Mouse (Mus musculus) thymus, postnatal 14 days (tissue): ENCODE data around the gene Twsg1.
"Not testable (repeated sequence)": the region's sequence is repeated elsewhere in the genome, so short reads cannot be mapped to it uniquely, and the experiment has no call there.

ENCODE experiments used
- DNase-seq: peaks from one replicate; pipeline ENCODE4 v3.0.0; 2021

Gene Twsg1

DNA sequence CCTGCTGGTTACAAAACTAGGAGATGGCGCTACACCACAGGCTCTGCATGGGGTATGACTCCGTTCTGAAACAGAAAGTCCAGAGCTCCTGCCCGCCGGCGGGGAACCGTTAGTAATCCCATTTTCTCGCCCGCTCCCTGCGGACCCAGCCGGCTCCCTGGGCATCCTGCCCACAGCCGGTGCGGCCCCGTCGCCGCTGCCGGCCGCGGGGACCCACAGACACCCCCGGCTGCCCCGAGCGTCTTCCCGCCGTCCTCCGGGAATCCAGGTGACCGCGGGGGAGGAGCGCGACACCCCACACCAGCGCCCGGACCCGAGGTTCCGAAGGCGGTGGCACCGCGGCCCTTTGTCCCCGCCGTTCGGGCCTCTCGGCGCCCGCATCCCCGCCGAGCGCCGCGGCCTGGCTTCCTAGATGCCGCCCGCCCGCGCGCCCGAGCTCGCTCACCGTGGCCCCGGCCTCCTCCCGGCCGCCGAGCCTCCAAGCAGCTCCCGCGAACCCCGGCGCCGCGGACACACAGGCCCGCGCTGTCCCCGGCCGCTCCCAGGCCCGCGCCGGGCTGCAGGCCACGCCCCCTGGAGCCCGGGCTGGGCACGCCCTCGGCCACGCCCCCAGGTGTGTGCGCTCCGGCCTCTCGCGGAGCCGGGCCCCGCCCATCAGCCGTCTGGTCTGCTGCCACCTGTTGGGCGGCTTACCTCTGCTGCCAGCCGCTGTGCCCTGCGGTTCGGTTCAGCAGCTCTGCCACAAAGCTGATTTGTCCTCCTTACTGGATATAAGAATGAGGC lies at the start of gene Twsg1:
Gene Twsg1 (minus strand): TSS at position 605 of the 783 bp plus-strand sequence.
- DNase-seq = peak; percentile 98

DNA sequence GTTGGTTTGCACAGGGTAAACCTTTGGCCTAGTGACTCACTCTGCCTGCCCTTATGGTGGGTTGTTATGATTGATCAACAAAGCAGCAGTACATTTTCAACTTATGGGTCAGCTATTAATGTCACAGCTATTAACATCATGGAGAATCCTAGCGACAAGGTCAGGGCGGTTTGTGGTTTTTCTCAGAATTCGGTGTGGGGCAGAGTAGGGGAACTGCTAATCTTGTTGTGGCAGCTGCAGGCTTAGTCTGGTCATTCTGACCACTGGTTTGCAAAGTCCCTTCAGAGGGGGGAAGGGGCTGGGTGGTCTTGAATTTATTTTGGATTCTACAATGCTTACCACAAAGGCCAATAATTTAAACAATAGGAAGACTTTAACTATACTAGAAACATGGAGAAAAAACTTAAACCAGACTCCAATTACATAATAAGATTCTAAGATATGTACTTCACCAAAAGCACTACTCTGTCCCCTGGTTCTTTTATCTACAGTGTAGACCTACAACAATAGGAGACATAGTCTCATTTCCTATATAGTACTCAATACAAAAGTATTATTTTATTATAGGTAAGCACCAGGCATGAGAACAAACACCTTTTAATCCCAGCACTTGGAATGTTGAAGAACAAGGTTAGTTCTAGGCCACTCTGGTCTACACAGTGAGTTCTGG lies 37.3 kb upstream of the Twsg1 start:
- no peak for DNase-seq

DNA sequence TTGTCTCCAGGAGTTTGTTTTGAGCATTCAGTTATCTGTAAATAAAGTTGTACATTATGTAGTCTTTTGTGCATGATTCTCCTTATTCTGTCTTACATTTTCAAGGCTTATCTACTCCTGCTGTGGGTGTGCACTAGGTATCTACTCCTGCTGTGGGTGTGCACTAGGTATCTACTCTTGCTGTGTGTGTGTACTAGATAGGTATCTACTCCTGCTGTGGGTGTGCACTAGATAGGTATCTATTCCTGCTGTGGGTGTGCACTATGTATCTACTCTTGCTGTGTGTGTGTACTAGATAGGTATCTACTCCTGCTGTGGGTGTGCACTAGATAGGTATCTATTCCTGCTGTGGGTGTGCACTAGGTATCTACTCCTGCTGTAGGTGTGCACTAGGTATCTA lies 25.7 kb upstream of the Twsg1 start:
- DNase-seq = not testable (repeated sequence)

DNA sequence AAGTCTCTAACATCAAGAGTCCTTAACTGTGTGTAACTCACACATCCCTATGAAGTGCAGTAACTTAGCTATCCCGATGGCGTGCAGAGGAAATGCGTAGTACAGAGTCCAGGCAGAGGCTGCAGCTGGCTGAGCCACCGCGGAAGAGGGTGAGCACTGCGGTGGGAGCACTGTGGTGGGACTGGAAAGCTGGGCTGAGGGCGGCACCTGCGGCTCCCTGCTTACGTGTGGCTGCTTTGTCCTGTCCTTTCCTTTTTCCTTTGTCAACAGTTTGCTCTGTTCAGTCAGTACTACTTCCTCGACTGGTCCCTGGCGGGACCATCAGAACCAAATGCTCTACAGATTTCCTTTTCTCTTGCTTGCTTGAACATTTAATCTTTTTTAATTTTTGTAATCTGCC lies 16.7 kb upstream of the Twsg1 start:
- DNase-seq = no peak

DNA sequence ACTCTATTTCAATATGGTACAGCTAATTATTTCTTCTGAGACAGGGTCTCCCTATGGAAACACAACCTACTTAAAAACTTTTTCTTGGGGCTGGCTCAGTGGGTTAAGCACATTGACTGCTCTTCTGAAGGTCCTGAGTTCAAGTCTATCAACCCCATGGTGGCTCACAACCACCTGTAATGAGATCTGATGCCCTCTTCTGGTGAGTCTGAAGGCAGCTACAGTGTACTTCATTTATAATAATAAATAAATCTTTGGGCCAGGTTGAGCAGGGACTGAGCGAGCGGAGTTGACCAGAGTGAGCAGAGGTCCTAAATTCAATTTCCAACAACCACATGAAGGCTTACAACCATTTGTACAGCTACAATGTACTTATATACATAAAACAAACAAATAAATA lies 11.2 kb upstream of the Twsg1 start:
- DNase-seq = no peak

DNA sequence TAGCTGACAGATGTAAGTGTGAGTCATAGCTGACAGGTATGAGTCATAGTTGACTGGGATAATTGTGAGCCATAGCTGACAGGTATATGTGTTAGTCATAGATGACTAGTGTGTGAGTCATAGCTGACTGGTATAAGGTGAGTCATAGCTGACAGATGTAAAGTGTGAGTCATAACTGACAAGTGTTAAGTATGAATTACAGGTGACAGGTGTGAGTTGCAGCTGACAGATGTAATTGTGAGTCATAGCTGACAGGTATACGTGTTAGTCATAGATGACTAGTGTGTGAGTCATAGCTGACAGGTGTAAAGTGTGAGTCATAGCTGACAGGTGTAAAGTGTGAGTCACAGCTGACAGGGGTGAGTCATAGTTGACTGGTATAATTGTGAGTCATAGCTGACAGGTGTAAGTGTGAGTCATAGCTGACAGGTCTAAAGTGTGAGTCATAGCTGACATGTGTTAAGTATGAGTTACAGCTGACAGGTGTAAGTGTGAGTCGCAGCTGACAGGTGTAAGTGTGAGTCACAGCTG lies 10.6 kb upstream of the Twsg1 start:
- DNase-seq = no peak

DNA sequence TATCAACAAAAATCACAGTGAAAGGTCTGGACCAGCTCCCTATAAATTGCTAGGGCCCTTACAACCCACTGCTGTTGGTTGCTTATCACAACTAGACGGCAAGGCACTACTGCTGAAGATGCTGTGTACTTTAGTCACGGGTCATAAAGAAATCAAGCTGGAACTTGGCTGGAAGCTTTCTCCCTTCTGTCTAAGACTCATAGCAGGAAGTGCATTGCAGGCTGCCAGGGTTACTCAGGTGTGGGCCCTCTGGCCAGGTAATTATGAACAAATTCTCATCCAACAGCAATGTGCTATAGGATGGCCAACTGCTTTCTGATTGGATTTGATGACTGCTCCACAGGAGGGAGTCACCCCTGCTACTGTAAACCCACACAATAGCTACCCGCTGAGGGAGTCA lies 8.0 kb upstream of the Twsg1 start:
- no peak for DNase-seq

DNA sequence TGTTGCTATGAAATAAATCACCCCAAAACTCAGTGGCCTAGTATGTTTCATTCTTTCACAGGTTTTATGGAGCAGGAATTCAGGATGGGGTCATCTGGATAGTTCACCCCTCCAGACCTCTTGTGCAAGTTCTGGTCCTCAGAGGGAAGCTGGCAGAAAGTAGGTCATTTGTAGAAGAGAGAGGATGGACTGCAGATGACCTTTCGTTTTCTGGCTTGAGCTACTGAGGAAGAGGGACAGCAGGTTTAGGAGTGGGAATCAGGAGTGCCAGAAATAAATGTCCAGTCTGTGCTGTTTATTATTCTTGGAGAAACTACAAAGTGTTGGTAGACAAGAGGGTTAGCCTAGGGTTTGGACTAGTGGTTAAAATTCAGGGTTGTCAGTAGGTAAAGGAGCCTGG lies 7.3 kb upstream of the Twsg1 start:
- no peak for DNase-seq

DNA sequence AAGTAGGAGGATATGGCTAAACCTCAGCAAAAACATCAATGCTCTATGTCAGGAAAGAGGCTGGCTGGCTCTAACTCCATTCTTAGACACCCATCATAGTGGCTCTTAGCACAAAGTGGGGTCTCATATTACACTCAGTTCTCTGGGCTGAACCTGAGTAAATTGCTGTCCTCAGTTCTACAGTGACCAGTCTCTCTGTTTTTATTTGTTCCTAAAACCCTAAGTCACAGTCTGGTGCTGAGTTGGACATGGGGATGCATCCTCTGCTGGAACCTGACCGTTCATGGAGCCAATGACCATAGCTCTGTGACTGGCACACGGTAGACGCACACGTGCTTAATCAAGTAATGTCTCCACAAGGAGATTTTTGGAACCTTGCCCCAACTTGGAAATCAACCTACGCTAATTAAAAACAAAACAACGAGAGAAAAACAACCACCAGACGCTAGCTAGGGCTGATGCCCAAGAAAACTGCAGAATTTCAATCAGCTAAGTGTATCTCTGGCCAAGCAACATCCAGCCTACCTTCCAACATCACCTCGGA lies 6.8 kb upstream of the Twsg1 start:
- peak; percentile 16 for DNase-seq

DNA sequence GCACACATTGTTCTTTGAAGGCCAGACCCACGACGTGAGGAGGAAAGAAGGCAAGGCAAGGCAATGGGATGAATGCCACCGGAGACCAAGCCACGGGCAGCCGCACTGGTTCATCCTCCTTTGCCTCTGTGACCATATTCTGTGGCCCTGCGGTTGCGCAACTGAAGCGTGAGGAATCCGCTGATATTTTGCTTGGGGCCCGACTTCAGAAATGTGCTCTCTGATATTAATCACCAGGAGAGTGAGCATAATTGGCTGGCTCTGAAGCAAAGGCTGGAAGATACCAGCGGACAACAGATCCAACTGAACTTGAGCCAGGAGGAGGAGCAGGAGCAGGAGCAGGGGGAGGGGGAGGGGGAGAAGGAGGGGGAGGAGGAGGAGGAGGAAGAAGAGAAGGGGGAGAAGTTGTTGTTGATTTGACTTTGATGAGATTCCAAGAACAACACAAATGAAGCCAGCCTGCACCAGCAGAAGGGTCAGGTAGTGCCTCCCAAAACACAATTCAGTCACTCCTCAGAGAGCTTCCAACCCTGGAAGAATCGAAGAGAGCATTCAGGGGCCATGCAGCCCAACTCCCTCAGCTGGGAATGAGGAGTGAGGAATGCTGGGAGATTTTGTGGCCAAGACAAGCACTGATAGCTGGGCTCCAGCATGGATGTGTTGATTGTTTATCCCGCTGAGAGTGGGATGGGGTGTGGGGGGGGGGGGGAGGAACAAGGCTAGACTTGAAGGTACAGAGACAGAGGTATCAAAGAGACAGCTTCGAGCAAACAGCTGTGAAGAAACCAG lies 6.2 kb upstream of the Twsg1 start:
- no peak for DNase-seq

DNA sequence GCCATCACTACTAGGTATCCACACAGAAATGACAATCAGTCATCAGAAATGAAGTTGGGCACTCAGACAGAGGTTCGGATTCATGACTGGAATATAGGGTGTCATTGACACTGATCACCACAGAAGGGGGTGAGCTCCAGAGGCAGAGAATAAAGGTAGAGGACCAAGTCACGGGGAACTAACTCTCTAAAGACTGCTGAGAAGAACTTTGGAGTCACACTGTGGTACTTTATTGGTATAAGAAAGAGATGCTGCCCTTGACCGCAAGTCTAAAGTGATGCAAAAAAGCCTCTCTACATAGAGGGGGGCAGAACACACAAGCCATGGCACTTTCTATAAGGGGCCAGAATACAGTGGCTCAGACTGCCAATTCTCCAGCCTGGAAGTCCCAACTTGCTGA lies 5.1 kb upstream of the Twsg1 start:
- DNase-seq = no peak

DNA sequence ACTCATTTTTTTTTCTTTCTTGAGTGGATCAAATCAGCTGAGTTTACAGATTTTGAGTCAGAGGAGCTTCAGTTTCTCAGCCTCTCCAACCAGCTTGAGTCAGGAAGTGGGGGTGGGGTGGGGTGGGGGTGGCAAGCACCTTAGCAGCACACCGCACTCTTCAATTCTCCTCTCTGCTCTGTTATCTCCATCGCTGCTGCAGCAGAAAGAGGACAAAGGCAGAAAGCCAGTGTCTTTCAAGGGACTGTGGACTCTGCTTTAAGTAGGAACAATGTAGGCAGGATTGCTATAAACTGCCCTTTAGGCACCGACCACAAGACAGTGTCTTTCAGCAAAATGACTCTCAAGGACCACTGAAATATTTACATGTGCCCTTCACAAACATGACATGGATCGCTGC lies 2.9 kb upstream of the Twsg1 start:
- peak; percentile 32 for DNase-seq

DNA sequence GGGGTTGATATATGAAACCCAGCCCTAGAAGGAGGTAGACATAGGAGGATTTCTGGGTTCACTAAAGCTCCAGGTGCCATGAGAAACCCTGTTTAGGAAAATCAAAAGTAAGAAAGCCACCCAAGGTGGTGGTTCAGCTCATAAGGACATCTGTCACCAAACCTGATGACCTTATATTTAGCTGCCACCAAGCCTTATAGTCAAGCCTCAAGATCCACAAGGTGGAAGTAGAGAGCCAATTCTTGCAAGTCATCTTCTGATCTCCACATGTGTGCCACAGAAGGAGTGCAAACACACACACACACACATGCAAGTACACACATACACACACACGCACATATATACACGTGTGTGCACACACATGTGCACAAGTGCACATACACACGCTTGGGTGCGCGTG lies 1.1 kb upstream of the Twsg1 start:
- DNase-seq = peak; percentile 40

GRCm38 (mm10) chr17:65950183-65950582 lies 843 bp downstream of the Twsg1 start:
- DNase-seq = peak; percentile 15

DNA sequence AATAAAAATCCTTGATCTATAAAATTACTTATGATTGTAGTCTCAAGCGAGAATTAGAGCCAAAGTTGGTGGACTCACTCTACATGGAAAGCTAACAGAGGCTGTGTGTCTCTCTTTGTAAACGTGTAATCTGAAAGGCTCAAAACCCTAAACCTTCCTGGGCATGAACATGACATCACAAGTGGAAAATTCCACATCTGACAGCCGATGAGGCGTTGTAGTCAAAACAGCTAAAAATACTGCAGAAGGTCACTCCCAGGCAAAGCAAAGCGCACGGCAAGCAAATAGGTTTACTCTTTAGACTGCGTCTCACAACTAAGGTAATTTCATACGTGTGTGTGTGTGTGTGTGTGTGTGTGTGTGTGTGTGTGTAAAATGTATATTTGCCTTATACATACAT lies 3.7 kb downstream of the Twsg1 start:
- no peak for DNase-seq

DNA sequence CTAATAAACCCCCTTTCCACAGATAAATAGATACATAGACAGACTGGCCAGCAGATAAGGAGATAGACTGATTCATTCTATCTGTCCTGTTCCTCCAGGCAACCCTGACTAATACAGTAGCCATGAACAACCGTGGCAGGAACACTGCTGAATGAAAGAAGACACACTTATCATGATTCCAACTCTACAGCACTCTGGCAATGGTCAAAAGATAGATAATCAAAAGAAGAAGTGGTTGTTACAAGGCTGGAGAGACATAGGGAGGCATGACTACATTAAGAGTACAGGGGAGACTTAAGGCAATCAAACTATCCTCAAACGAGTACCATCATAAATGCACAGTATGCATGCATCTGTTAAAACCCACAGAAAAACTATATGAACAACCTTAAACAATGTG lies 5.6 kb downstream of the Twsg1 start:
- no peak for DNase-seq

GRCm38 (mm10) chr17:65942394-65942793 lies 8.6 kb downstream of the Twsg1 start:
- DNase-seq = no peak

DNA sequence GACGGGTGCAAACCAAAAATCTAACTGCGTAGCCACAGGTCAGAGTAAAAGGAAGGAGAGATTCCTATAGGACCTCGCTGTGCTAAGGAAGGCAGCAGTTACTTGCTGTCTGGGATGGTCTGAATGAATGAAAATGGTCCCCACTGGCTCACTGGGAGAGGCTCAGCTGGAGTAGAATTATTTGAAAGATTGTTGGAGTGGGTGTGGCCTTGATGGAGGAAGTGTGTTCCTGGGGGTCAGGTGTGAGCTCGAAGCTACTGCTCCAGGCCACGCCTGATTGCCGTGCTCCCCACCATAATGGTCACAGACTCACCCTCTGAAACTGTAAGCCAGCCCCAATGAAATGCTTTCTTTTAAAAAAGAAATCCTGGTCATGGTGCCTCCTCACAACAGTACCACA lies 9.8 kb downstream of the Twsg1 start:
- no peak for DNase-seq

DNA sequence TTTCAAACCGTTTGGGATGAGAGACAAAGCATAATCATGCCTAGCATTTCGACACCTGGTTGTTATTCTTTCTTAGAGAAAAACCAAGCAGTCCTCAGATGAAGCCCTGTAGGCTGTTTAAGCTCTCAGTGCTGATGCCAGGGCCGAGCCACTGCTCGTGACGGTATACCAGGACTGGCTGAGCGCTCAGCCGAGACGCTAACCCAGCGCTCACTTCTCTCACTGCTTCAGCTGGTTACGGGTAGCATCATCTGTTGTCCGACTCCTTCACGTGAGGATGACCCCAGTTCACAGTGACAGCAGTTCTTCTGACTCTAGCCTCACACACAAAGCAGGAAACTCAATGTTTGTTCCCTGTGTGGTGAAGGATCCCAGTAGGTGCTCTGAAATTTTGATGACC lies 10.8 kb downstream of the Twsg1 start:
- no peak for DNase-seq

DNA sequence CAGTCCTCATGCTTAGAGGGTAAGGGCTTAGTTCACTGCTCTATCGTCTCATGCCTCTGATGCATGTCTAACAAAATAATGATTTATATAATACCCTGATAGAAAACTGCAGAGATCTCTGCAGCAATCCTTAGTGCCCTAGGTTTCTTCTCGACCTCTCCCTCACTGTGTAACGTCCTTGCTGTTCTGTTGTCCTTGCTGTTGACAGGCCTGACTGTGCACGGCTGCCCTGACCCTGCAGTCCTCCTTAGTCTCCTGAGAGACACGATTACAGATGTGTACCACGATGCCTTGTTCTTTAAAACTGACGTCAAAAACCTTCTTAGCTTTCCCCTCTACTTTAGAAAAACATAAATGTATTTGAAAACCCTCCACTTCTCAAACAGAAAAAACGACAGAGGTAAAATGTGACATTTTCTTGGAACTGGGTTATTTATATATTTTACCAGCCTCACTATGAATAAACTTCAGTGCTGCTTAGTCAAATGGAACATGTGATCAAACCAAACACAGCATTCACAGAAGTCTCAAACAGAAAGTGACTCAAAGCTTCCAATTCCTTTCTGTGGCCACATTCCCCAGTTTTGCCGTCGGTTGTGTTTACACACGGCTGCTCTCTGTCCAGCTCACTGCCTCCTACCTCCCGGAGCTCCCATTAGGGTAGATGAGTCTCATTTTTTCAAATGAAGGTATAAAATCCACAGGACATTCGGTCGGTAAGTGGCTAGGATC lies 11.4 kb downstream of the Twsg1 start:
- DNase-seq = no peak

DNA sequence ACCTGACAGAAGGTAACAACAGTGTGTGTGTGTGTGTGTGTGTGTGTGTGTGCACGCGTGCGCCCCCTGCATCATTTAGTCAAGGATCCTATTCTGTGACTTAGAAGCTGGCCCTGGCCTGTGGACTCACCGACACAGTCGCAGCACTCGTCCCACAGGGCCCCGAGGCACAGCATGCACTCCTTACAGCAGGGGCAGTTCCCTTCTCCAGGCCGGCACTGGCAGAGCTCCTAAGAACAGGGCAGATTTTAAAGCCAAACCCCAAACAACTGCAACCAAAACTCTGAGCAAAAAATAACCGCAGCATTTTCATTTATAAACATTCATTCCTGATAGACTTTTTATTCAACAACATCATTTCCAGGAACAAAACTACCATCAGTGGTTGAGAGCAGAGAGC lies 13.4 kb downstream of the Twsg1 start:
- DNase-seq = no peak

DNA sequence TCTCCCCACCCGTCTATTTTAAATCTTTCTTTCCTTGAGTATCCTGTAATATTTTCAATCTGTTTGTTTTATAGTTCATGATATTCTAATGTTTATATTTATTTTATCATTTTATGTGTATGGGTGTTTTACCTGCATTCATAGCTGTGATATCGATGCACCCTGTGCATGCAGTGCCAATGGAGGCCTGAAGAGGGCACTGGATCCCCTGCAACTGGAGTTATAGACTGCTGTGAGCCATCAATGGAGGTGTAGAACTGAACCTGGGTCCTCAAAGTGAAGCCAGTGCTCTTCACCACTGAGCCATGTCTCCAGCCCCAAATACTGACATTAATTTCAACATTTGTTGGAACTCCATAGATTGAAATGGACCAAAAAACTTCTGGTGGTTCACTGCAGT lies 17.3 kb downstream of the Twsg1 start:
- DNase-seq = peak; percentile 49

- DNase-seq = peak; percentile 24
Measured at GRCm38 (mm10) chr17:65931525-65931924, 19.5 kb downstream of the Twsg1 start.
